Mouse (Mus musculus) liver, adult 2 months (tissue): ENCODE measurements around the gene Tmem109.

ENCODE experiments used
- CTCF ChIP-seq: fragments of 200-500 bp; IDR thresholded peaks from 2 replicates; pipeline ENCODE4 v1.5.1; 2011; ENCODE audit warnings: low read depth, low read length, control low read depth
- POLR2A ChIP-seq: fragments of 200-500 bp; IDR thresholded peaks from 2 replicates; pipeline ENCODE4 v1.6.1; 2011; ENCODE audit warnings: low read length, control low read depth; ENCODE audit not compliant: insufficient read depth; ENCODE audit errors: extremely low read depth

DNA sequence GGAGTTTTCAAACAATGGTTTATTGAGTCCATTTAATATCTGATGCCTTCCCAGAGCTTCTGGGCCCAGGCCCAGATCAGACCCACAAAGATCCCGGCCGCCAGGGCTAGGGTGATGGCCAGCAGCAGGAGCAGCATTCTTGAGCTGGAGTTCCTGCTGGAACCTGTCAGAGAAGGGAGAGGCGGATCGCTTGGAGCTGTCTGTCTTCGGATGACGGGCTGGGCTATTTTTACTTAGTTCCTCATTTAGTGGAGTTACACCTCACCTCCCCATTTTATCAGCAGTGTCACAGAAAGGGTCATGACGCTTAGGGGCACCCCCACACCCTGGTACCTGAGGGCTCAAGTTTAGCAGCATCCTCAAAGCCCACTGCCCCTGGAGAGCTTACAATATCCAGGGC is 32.5 kb upstream of the Tmem109 start:
- TF ChIP-seq CTCF (no peak), POLR2A (no peak)
